Mouse (Mus musculus): Measurements from ENCODE around the gene Smim4. TPM values are rescaled to one million over a fixed set of nuclear protein-coding genes. Genes with fewer than 3 reads are reported as not detected.

Smim4 gene
- polyA plus RNA-seq, 1 experiment from 2014 or later: 54.2 TPM

- no peak overlapping the region for H3K27ac ChIP-seq
- no peak overlapping the region for H3K4me3 ChIP-seq
- H3K9me3 ChIP-seq (replicated peaks): no peaks in the 10 kb centered on the region
- H3K36me3 ChIP-seq: peaks cover 9% of the 10 kb centered on the region
- DNase-seq (ENCODE audit: low spot score): no peak
- peaks cover 23% of the 10 kb centered on the region for H3K4me1 ChIP-seq
- H3K27me3 ChIP-seq (ENCODE audit: low read depth, poor library complexity, severe bottlenecking): no peaks in the 10 kb centered on the region
- 77% methylated on average over 2 of the region's 2 CpGs for WGBS
These were observed 36.3 kb upstream of the Smim4 start for GRCm38 (mm10) chr14:31165010-31165409.

GRCm38 (mm10) chr14:31164067-31164466 lies 35.3 kb upstream of the Smim4 start:
- 85% methylated on average over 8 of the region's 8 CpGs for WGBS
- H3K27ac ChIP-seq: no peak overlapping the region

GRCm38 (mm10) chr14:31161638-31162037 lies 32.9 kb upstream of the Smim4 start:
- no peaks in the 10 kb centered on the region for H3K9me3 ChIP-seq (replicated peaks)
- 80% methylated on average over 10 of the region's 10 CpGs for WGBS

More at GRCm38 (mm10) chr14:31164067-31164466, 35.3 kb upstream of the Smim4 start:
- H3K4me3 ChIP-seq: no peak overlapping the region
- H3K9me3 ChIP-seq (replicated peaks): no peaks in the 10 kb centered on the region
- 0 out of 2 replicates have a peak, but pooled peaks cover 4% of the 10 kb centered on the region for H3K36me3 ChIP-seq
- no peak for DNase-seq (ENCODE audit: low spot score)
- H3K27me3 ChIP-seq (ENCODE audit: low read depth, poor library complexity, severe bottlenecking): no peaks in the 10 kb centered on the region
- peaks cover 23% of the 10 kb centered on the region for H3K4me1 ChIP-seq

GRCm38 (mm10) chr14:31161191-31161590 lies 32.4 kb upstream of the Smim4 start:
- Histone ChIP-seq H3K4me3 (no peak overlapping the region), H3K27ac (no peak overlapping the region), H3K27me3 (ENCODE audit: low read depth, poor library complexity, severe bottlenecking) (no peaks in the 10 kb centered on the region), H3K4me1 (peaks cover 9% of the 10 kb centered on the region), H3K9me3 (replicated peaks) (no peaks in the 10 kb centered on the region), H3K36me3 (0 out of 2 replicates have a peak, but pooled peaks cover 4% of the 10 kb centered on the region)
- WGBS: 90% methylated on average over 7 of the region's 7 CpGs
- DNase-seq (ENCODE audit: low spot score): no peak

More at GRCm38 (mm10) chr14:31161638-31162037, 32.9 kb upstream of the Smim4 start:
- no peak for DNase-seq (ENCODE audit: low spot score)
- Histone ChIP-seq H3K27me3 (ENCODE audit: low read depth, poor library complexity, severe bottlenecking) (no peaks in the 10 kb centered on the region), H3K36me3 (0 out of 2 replicates have a peak, but pooled peaks cover 4% of the 10 kb centered on the region), H3K4me3 (no peak overlapping the region), H3K4me1 (peaks cover 13% of the 10 kb centered on the region), H3K27ac (no peak overlapping the region)

- DNase-seq (ENCODE audit: low spot score): no peak
- Histone ChIP-seq H3K36me3 (0 out of 2 replicates have a peak, but pooled peaks cover 4% of the 10 kb centered on the region), H3K4me1 (peaks cover 5% of the 10 kb centered on the region; the same call in 1 of the 2 replicates), H3K9me3 (replicated peaks) (no peaks in the 10 kb centered on the region), H3K4me3 (no peak overlapping the region), H3K27ac (no peak overlapping the region), H3K27me3 (ENCODE audit: low read depth, poor library complexity, severe bottlenecking) (no peaks in the 10 kb centered on the region)
- 84% methylated on average over 27 of the region's 27 CpGs for WGBS
These were observed 31.7 kb upstream of the Smim4 start for GRCm38 (mm10) chr14:31160196-31161150.

GRCm38 (mm10) chr14:31145694-31146093 lies 16.9 kb upstream of the Smim4 start:
- H3K4me1 ChIP-seq: no peaks in the 10 kb centered on the region
- H3K9me3 ChIP-seq (replicated peaks): no peaks in the 10 kb centered on the region; the same call in 1 of the 2 replicates
- no peak for DNase-seq (ENCODE audit: low spot score)
- H3K36me3 ChIP-seq: peaks cover 33% of the 10 kb centered on the region
- no peak overlapping the region for H3K4me3 ChIP-seq
- 93% methylated on average over 11 of the region's 11 CpGs for WGBS
- H3K27me3 ChIP-seq (ENCODE audit: low read depth, poor library complexity, severe bottlenecking): no peaks in the 10 kb centered on the region
- H3K27ac ChIP-seq: no peak overlapping the region

- no peaks in the 10 kb centered on the region for H3K4me1 ChIP-seq
- H3K27me3 ChIP-seq (ENCODE audit: low read depth, poor library complexity, severe bottlenecking): no peaks in the 10 kb centered on the region
- peaks cover 80% of the 10 kb centered on the region for H3K36me3 ChIP-seq
- 96% methylated on average over 14 of the region's 14 CpGs for WGBS
- DNase-seq (ENCODE audit: low spot score): no peak
- no peaks in the 10 kb centered on the region; the same call in 1 of the 2 replicates for H3K9me3 ChIP-seq (replicated peaks)
- no peak overlapping the region for H3K4me3 ChIP-seq
- no peak overlapping the region for H3K27ac ChIP-seq
These were observed 12.3 kb upstream of the Smim4 start for GRCm38 (mm10) chr14:31141011-31141410.

GRCm38 (mm10) chr14:31140141-31140540 lies 11.4 kb upstream of the Smim4 start:
- 92% methylated on average over 15 of the region's 15 CpGs for WGBS
- Histone ChIP-seq H3K36me3 (peaks cover 88% of the 10 kb centered on the region), H3K4me3 (no peak overlapping the region), H3K27ac (no peak overlapping the region), H3K27me3 (ENCODE audit: low read depth, poor library complexity, severe bottlenecking) (no peaks in the 10 kb centered on the region), H3K4me1 (no peaks in the 10 kb centered on the region), H3K9me3 (replicated peaks) (no peaks in the 10 kb centered on the region; the same call in 1 of the 2 replicates)
- no peak for DNase-seq (ENCODE audit: low spot score)

- H3K4me1 ChIP-seq: no peaks in the 10 kb centered on the region
- 95% methylated on average over 12 of the region's 12 CpGs for WGBS
- no peak for DNase-seq (ENCODE audit: low spot score)
These were observed 10.9 kb upstream of the Smim4 start for GRCm38 (mm10) chr14:31139666-31140065.

GRCm38 (mm10) chr14:31138897-31139429 lies 10.2 kb upstream of the Smim4 start:
- 0 out of 2 replicates have a peak, but pooled peaks cover 2% of the 10 kb centered on the region for H3K4me1 ChIP-seq
- H3K27me3 ChIP-seq (ENCODE audit: low read depth, poor library complexity, severe bottlenecking): no peaks in the 10 kb centered on the region
- H3K4me3 ChIP-seq: no peak overlapping the region
- peaks cover 97% of the 10 kb centered on the region for H3K36me3 ChIP-seq
- DNase-seq (ENCODE audit: low spot score): no peak
- no peak overlapping the region for H3K27ac ChIP-seq
- WGBS: 95% methylated on average over 9 of the region's 9 CpGs
- H3K9me3 ChIP-seq (replicated peaks): no peaks in the 10 kb centered on the region; the same call in 1 of the 2 replicates

More at GRCm38 (mm10) chr14:31139666-31140065, 10.9 kb upstream of the Smim4 start:
- Histone ChIP-seq H3K9me3 (replicated peaks) (no peaks in the 10 kb centered on the region; the same call in 1 of the 2 replicates), H3K4me3 (no peak overlapping the region), H3K27ac (no peak overlapping the region), H3K36me3 (peaks cover 90% of the 10 kb centered on the region), H3K27me3 (ENCODE audit: low read depth, poor library complexity, severe bottlenecking) (no peaks in the 10 kb centered on the region)

GRCm38 (mm10) chr14:31138219-31138896 lies 9.6 kb upstream of the Smim4 start:
- no peak for DNase-seq (ENCODE audit: low spot score)
- Histone ChIP-seq H3K27ac (no peak overlapping the region), H3K36me3 (peaks cover 100% of the 10 kb centered on the region), H3K4me1 (peaks cover 8% of the 10 kb centered on the region), H3K4me3 (no peak overlapping the region), H3K9me3 (replicated peaks) (no peaks in the 10 kb centered on the region; the same call in 1 of the 2 replicates), H3K27me3 (ENCODE audit: low read depth, poor library complexity, severe bottlenecking) (no peaks in the 10 kb centered on the region)
- WGBS: 93% methylated on average over 34 of the region's 35 CpGs

GRCm38 (mm10) chr14:31137791-31138190 lies 9.0 kb upstream of the Smim4 start:
- H3K27ac ChIP-seq: no peak overlapping the region
- no peaks in the 10 kb centered on the region for H3K27me3 ChIP-seq (ENCODE audit: low read depth, poor library complexity, severe bottlenecking)
- peaks cover 100% of the 10 kb centered on the region for H3K36me3 ChIP-seq
- WGBS: 88% methylated on average over 11 of the region's 11 CpGs
- DNase-seq (ENCODE audit: low spot score): no peak
- no peaks in the 10 kb centered on the region; the same call in 1 of the 2 replicates for H3K9me3 ChIP-seq (replicated peaks)
- H3K4me1 ChIP-seq: peaks cover 13% of the 10 kb centered on the region
- H3K4me3 ChIP-seq: no peak overlapping the region

Data from limb, embryonic 10.5 days (tissue).